Mouse (Mus musculus): ENCODE data around the gene Eme2.

- TF ChIP-seq POLR2A (IDR thresholded peaks at IDR 0.05; ENCODE audit: control insufficient read depth, extremely low read depth, insufficient read depth, low read length, poor library complexity) (no peak), CTCF (IDR thresholded peaks at IDR 0.05; ENCODE audit: borderline replicate concordance, control insufficient read depth, extremely low read depth, insufficient read depth, low read length, poor library complexity) (no peak)
These were observed 48.1 kb upstream of the Eme2 start for GRCm38 (mm10) chr17:24943036-24943435.

Measured in thymus, adult 2 months (tissue).